Mouse (Mus musculus) embryonic fibroblast, embryonic 13.5 days (primary cell): ENCODE results near the gene Fam213b.

Source experiments
- CTCF ChIP-seq: IDR thresholded peaks from 2 replicates; pipeline ENCODE4 v1.5.1; 2011; ENCODE audit warnings: mild to moderate bottlenecking, control low read depth, low read length, moderate library complexity, borderline replicate concordance; ENCODE audit not compliant: insufficient read depth
- POLR2A ChIP-seq: IDR thresholded peaks from 2 replicates; pipeline ENCODE4 v1.6.1; 2011; ENCODE audit warnings: low read depth, mild to moderate bottlenecking, control low read depth, low read length, moderate library complexity

DNA sequence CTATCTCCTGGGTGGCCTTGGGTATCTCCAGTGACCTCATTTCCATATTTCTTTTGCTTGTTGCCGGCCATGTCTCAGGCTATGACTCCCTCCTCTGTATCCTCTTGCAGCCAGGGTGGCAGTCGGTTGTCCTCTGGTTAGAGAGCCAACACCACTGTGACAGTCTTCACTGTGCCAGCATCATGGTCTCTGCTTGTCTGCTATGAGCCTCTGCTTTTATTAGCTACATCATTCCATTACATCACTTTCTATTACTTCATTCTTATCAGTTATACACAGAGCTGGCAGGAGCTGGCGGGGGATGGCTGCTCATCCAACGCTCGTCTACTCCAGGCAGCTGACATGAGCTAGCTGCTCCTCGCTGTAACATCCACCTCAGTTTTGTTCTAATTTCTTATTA lies 18.2 kb downstream of the Fam213b start:
- TF ChIP-seq CTCF, result no peak
- no peak for TF ChIP-seq POLR2A
